Mouse (Mus musculus): ENCODE data around the gene Cd300a.

Gene Cd300a

DNA sequence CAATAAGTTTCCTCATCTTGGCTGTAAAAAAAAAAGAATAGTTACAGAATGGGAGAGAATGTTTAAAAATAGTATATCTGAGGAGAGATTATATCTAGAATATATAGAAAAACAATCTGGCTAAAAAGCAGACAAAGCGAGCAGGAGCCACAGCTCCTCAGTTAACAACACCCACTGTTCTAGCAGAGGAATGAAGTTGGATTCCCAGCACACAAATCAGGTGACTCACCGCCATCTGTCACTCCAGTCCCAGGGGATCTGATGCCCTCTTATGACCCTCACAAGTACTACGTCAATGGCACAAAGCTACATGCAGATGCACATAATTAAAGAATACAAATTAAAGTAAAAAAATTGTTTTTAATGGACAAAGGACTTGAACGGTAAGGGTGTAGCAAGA lies 32.6 kb downstream of the Cd300a start:
- no peak for TF ChIP-seq GATA4 (IDR thresholded peaks at IDR 0.05; ENCODE audit: insufficient replicate concordance, low read length)

DNA sequence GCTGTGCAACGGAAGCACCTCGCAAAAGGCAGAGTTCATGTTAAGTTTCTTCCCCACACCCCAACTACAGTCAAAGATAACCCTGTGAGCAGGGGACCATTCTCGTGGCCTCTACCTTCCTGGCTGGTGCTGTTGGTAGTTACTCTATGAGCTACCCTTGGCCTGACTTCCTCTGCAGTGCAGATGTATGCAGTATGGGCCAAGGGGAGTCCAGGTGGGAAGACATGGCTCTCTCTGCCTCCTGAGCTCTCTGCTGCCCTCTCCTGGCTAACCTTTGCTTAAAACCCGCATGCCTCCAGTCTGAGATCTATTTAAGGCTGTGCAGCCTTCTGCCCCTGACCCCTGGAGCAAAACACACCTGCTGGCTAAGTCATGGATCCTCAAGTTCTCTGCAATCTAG lies 34.1 kb downstream of the Cd300a start:
- no peak for TF ChIP-seq GATA4 (IDR thresholded peaks at IDR 0.05; ENCODE audit: insufficient replicate concordance, low read length)

DNA sequence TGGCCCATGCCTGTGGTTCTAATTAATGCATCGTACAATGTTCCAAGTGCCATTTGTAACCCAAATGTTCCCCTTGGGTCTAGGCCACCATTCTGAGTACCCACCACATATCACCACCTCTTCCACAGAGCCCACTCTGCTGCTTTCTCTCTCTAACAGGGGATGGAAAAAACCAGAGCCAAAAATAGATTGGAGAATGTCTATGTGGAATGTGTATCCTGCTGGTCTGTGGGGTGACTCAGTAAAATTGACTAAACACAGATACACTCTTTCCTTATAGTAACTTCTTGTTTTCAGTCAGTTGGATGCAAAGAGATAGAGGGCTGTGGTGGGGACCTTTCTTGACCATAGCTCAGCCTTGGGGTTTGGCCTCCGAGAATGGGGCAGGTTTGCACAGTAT lies 39.7 kb downstream of the Cd300a start:
- no peak for TF ChIP-seq GATA4 (IDR thresholded peaks at IDR 0.05; ENCODE audit: insufficient replicate concordance, low read length)

DNA sequence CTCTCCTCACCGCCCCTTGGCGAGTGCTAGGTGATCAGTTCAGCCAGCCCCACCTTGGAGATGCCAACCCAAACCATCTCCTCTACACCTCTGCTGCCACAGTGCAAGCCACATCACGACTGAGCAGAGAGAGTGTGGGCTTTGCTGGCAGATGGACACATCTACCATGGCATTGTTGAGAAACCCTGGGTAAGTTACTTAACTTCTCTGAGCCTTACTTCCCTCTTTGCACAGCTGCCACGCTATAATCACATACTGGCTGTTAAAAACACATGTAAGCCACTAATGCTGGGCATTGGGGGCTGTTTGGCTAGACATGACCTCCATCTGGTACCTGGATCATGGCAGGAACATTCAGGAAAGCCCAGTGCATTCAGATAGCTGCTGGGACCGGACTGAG lies 41.2 kb downstream of the Cd300a start:
- no peak for TF ChIP-seq GATA4 (IDR thresholded peaks at IDR 0.05; ENCODE audit: insufficient replicate concordance, low read length)

DNA sequence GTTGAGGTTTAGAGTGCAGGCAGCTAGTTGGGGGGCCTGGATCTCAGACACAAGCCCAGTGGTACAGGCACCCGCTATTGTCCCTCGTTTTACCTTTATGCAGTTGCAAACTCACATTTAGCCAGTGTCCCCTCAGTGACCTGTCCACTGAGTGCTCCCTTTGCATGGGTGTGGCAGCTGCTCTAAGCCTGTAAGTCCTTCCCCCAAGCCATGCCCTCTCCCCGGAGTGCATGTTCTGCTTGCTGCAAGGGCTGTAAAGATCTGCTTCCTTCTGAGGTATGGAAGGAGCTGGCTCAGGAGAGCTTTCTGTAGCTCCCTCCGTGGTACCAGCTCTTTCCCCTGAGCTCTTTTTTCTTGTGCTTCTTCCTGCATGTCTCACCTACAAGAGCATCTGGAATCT lies 43.8 kb downstream of the Cd300a start:
- no peak for TF ChIP-seq GATA4 (IDR thresholded peaks at IDR 0.05; ENCODE audit: insufficient replicate concordance, low read length)

DNA sequence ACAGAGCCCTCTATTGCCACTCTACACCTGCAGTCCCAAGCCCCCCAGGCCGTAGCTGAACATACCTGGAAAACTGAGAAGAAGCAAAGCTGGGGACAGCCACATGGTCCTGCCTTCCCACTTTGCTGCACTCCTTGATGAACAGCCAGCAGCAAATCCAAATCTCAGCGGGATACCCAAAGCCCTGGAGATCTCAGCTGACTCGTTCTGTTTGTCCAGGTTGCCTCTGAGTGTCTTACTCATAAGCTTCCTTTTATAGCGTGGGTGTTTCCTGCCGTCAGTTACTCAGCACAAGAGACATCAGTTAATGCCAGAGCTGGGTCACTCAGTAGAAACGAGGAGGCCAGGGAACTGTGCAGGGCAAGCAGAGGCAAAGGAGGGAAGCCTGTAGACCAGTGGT lies 44.3 kb downstream of the Cd300a start, which contains the start of gene Cd300lb:
Gene Cd300lb (minus strand): TSS at position 243 of the 400 bp plus-strand sequence.
- TF ChIP-seq GATA4 (IDR thresholded peaks at IDR 0.05; ENCODE audit: insufficient replicate concordance, low read length), result no peak

Data from liver, adult (tissue).